In the genomic region with DNA sequence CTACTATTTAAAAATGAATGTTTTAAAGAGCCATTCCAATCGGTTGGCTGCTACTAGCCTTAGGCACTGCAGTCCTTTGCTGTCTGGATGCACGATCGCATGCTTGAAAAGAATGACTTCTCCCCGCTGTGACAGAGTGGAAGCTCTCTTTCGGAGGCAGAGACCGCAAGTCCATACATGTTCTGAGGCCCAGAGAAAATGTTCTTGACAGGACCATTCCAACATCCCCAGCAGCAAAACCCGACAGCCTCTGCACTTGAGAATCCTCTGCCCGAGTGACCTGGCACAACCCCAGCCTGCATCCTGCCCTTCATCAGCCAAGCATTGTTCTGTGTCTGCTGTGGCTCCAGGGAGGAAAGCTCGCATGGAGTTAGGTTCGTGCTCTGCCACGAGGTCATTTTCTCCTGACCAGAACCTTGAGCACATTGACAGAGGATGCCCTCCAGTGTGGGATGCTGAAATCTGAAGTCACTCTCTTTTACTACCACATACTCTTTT, we compare ENCODE assay signal across 14 mouse cellular contexts. TPM values are rescaled to one million over a fixed set of nuclear protein-coding genes. Genes with fewer than 3 reads are reported as not detected.
DNase-seq lines count a peak whose midpoint lies in the region; ATAC-seq and TF ChIP-seq lines count a peak whose summit lies in the region.
"Had no signal": no experiment of that assay in that cellular context is flagged by ENCODE, and none has a peak within 500 bp of the region (broad histone marks: within the 10 kb centered on the region; RNA-seq: fewer than 3 reads in every experiment).

No protein-coding gene starts in this region.

- no peak overlapping the region for H3K27ac ChIP-seq in heart, embryonic 12.5 days (ENCODE audit: poor library complexity, severe bottlenecking)
- H3K27ac ChIP-seq in lung, postnatal 0 days (ENCODE audit: low read length), result no peak overlapping the region
- H3K27ac ChIP-seq: embryonic facial prominence, embryonic 13.5 days; hindbrain, embryonic 14.5 days; kidney, postnatal 0 days; neural tube, embryonic 13.5 days had no signal

- H3K9me3 ChIP-seq in heart, embryonic 12.5 days (replicated peaks), result no peaks in the 10 kb centered on the region
- no peaks in the 10 kb centered on the region for H3K9me3 ChIP-seq in lung, postnatal 0 days (ENCODE audit: low read length)
- H3K9me3 ChIP-seq: embryonic facial prominence, embryonic 13.5 days; neural tube, embryonic 13.5 days had no signal

- ATAC-seq in heart, embryonic 12.5 days (ENCODE audit: insufficient number of reproducible peaks, low FRiP score), result no peak
- ATAC-seq in lung, postnatal 0 days, result no peak
- no peak for ATAC-seq in granulocyte monocyte progenitor cell, adult 5-6 weeks (replicated peaks; ENCODE audit: poor library complexity, severe bottlenecking)

- no peak overlapping the region for H3K9ac ChIP-seq in heart, embryonic 12.5 days
- no peak overlapping the region for H3K9ac ChIP-seq in lung, postnatal 0 days (replicated peaks; ENCODE audit: low read depth)
- H3K9ac ChIP-seq: embryonic facial prominence, embryonic 13.5 days; hindbrain, embryonic 14.5 days; neural tube, embryonic 13.5 days had no signal

- H3K4me1 ChIP-seq in heart, embryonic 12.5 days (replicated peaks), result peaks cover 30% of the 10 kb centered on the region
- H3K4me1 ChIP-seq in lung, postnatal 0 days (ENCODE audit: insufficient read depth, low read depth, low read length), result no peaks in the 10 kb centered on the region

- peak; percentile 31 for DNase-seq in adrenal gland, postnatal 10 days
- DNase-seq in adrenal gland, adult 18-20 months (ENCODE audit: low spot score in 2 of 2), result no peak
- peak; percentile 57 for DNase-seq in heart, postnatal 14 days
- peak; percentile 62 for DNase-seq in lung, postnatal 14 days
- no peak for DNase-seq in lung, postnatal 0 days (ENCODE audit: low spot score)
- no peak for DNase-seq in neural tube, embryonic 10.5 days (ENCODE audit: extremely low spot score, low spot score)
- DNase-seq: cerebellum, adult 18-20 months; liver had no signal

- intact Hi-C loops in heart, postnatal 14 days (cut with DNase I), result no loop called here

- TF ChIP-seq EP300 in lung, postnatal 0 days (IDR thresholded peaks at IDR 0.05), result no peak

- WGBS in heart, embryonic 12.5 days, result 67% methylated on average over 11 of the region's 11 CpGs
- 71% methylated on average over 11 of the region's 11 CpGs for WGBS in lung, postnatal 0 days

- H3K27me3 ChIP-seq in heart, embryonic 12.5 days (replicated peaks), result no peaks in the 10 kb centered on the region
- no peaks in the 10 kb centered on the region for H3K27me3 ChIP-seq in lung, postnatal 0 days (replicated peaks; ENCODE audit: insufficient read depth, low read length)
- H3K27me3 ChIP-seq: embryonic facial prominence, embryonic 13.5 days; neural tube, embryonic 13.5 days had no signal

- H3K4me2 ChIP-seq in heart, embryonic 12.5 days, result no peak overlapping the region
- no peak overlapping the region for H3K4me2 ChIP-seq in lung, postnatal 0 days (replicated peaks; ENCODE audit: low read depth, low read length)
- H3K4me2 ChIP-seq: embryonic facial prominence, embryonic 13.5 days; hindbrain, embryonic 14.5 days; neural tube, embryonic 13.5 days had no signal

- no peaks in the 10 kb centered on the region for H3K36me3 ChIP-seq in heart, embryonic 12.5 days
- no peaks in the 10 kb centered on the region for H3K36me3 ChIP-seq in lung, postnatal 0 days (ENCODE audit: insufficient read depth, low read length)
- H3K36me3 ChIP-seq: embryonic facial prominence, embryonic 13.5 days; neural tube, embryonic 13.5 days had no signal

- TF ChIP-seq CTCF in lung, postnatal 0 days (IDR thresholded peaks at IDR 0.05), result no peak

- no peak overlapping the region for H3K4me3 ChIP-seq in heart, embryonic 12.5 days
- no peak overlapping the region for H3K4me3 ChIP-seq in lung, postnatal 0 days (ENCODE audit: low read depth, low read length)
- H3K4me3 ChIP-seq: embryonic facial prominence, embryonic 13.5 days; neural tube, embryonic 13.5 days had no signal

RNA-seq across cellular contexts. Expression of gene Jdp2, which starts 13.0 kb away (rescaled TPM):
- 10 to 100 TPM; 13.1 to 23.6 TPM for total RNA-seq in adrenal gland, postnatal 10 days (2021)
- 10 to 100 TPM; 18.4 to 23.4 TPM for total RNA-seq in adrenal gland, adult 18-20 months (2021)
- 10 to 100 TPM; 15.6 to 20.0 TPM for total RNA-seq in heart, postnatal 14 days (2021)
- polyA plus RNA-seq in heart, embryonic 12.5 days (2016; fragmentation: Nextera tagmentation; extraction: Ambion mirVana), result 0.56 and 0.90 TPM in 2 replicates
- polyA plus RNA-seq in lung, postnatal 0 days (2015; fragmentation: Nextera tagmentation; extraction: Ambion mirVana), result 1.2 and 1.4 TPM in 2 replicates
- 22.5 and 27.5 TPM in 2 replicates for total RNA-seq in granulocyte monocyte progenitor cell, adult 5-6 weeks (2014; fragmentation: Nextera tagmentation)
- 30.5 and 39.8 TPM in 2 replicates for total RNA-seq in granulocyte monocyte progenitor cell, adult 5-6 weeks (2017)

Comparison
In these comparisons a context has a peak if more than half of its experiments do, and no peak if none do; other contexts are left out.
1. DNase-seq: peak in adrenal gland, postnatal 10 days (single experiment), heart, postnatal 14 days (2 of 2) and lung, postnatal 14 days (single experiment); none in adrenal gland, adult 18-20 months (0 of 2), lung, postnatal 0 days (single experiment) and neural tube, embryonic 10.5 days (single experiment).